ENCODE assay signal across 8 mouse cellular contexts in the genomic region with DNA sequence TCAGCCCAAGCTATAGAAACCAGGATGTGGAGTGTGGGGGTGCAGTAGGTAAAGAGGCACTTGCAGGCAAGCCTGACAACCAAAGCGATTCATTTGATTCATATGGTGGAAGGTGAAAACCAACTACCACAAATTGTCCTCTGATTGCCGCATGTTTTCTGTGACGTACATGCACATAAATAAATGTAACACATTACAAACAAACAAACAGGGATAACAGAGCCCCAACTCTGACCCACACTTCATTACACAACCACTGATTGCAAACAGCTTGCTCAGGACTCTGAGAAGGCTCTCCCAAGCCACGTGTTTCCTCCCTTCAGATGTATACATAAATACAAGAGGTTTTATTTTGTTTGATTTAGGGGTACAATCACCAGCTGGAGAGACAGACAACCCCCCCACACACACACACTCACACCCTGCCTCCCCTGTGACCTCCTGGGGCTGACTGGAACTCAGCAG. TPM values are rescaled to one million over a fixed set of nuclear protein-coding genes. Genes with fewer than 3 reads are reported as not detected.
DNase-seq lines count a peak whose midpoint lies in the region; ATAC-seq and TF ChIP-seq lines count a peak whose summit lies in the region.

No protein-coding gene starts in this region.

- no peaks in the 10 kb centered on the region for H3K27me3 ChIP-seq in lung, postnatal 0 days (replicated peaks; ENCODE audit: insufficient read depth, low read length)
- H3K27me3 ChIP-seq in embryonic facial prominence, embryonic 10.5 days (replicated peaks; ENCODE audit: low read depth, poor library complexity, severe bottlenecking), result peaks cover 12% of the 10 kb centered on the region; the same call in 1 of the 2 replicates
- no peaks in the 10 kb centered on the region for H3K27me3 ChIP-seq in intestine, embryonic 15.5 days (replicated peaks)

- H3K36me3 ChIP-seq in lung, postnatal 0 days (ENCODE audit: insufficient read depth, low read length), result 0 out of 2 replicates have a peak, but pooled peaks cover 4% of the 10 kb centered on the region
- peaks cover 40% of the 10 kb centered on the region for H3K36me3 ChIP-seq in embryonic facial prominence, embryonic 10.5 days (replicated peaks)
- H3K36me3 ChIP-seq in intestine, embryonic 15.5 days, result peaks cover 23% of the 10 kb centered on the region

- TF ChIP-seq CTCF in lung, postnatal 0 days (IDR thresholded peaks at IDR 0.05), result no peak

- H3K4me1 ChIP-seq in lung, postnatal 0 days (ENCODE audit: insufficient read depth, low read depth, low read length), result peaks cover 8% of the 10 kb centered on the region
- H3K4me1 ChIP-seq in embryonic facial prominence, embryonic 10.5 days, result peaks cover 24% of the 10 kb centered on the region
- H3K4me1 ChIP-seq in intestine, embryonic 15.5 days (replicated peaks), result peaks cover 16% of the 10 kb centered on the region

- peak overlapping the region; percentile 87 for H3K27ac ChIP-seq in lung, postnatal 0 days (ENCODE audit: low read length)
- peak overlapping the region; percentile 95 for H3K27ac ChIP-seq in embryonic facial prominence, embryonic 10.5 days (replicated peaks)
- peak overlapping the region; percentile 84; the same call in 1 of the 2 replicates for H3K27ac ChIP-seq in intestine, embryonic 15.5 days

- peak; percentile 47 for ATAC-seq in lung, postnatal 0 days
- ATAC-seq in intestine, embryonic 15.5 days, result peak; percentile 13; the same call in 1 of the 2 replicates

- H3K4me3 ChIP-seq in lung, postnatal 0 days (ENCODE audit: low read depth, low read length), result peak overlapping the region; percentile 92
- peak overlapping the region; percentile 98 for H3K4me3 ChIP-seq in embryonic facial prominence, embryonic 10.5 days
- H3K4me3 ChIP-seq in intestine, embryonic 15.5 days (replicated peaks), result peak overlapping the region; percentile 95

- no peak; the same call in 1 of the 2 replicates for TF ChIP-seq EP300 in lung, postnatal 0 days (IDR thresholded peaks at IDR 0.05)

- peak overlapping the region; percentile 91 for H3K4me2 ChIP-seq in lung, postnatal 0 days (replicated peaks; ENCODE audit: low read depth, low read length)
- peak overlapping the region; percentile 87 for H3K4me2 ChIP-seq in intestine, embryonic 15.5 days (replicated peaks)

- no peaks in the 10 kb centered on the region for H3K9me3 ChIP-seq in lung, postnatal 0 days (ENCODE audit: low read length)
- no peaks in the 10 kb centered on the region for H3K9me3 ChIP-seq in embryonic facial prominence, embryonic 10.5 days
- H3K9me3 ChIP-seq in intestine, embryonic 15.5 days, result no peaks in the 10 kb centered on the region

- 24% methylated on average over 4 of the region's 4 CpGs for WGBS in lung, postnatal 0 days
- 51% methylated on average over 4 of the region's 4 CpGs for WGBS in embryonic facial prominence, embryonic 10.5 days
- WGBS in intestine, embryonic 15.5 days, result 32% methylated on average over 4 of the region's 4 CpGs

- 0 out of 2 replicates have a peak overlapping the region, but pooled peaks have one; percentile 64 for H3K9ac ChIP-seq in lung, postnatal 0 days (replicated peaks; ENCODE audit: low read depth)
- peak overlapping the region; percentile 76 for H3K9ac ChIP-seq in intestine, embryonic 15.5 days

- peak; percentile 83 for DNase-seq in lung, postnatal 0 days (ENCODE audit: low spot score)
- no peak for DNase-seq in lung, postnatal 25 days (ENCODE audit: low spot score)
- no peak for DNase-seq in embryonic facial prominence, embryonic 10.5 days (ENCODE audit: low spot score)
- DNase-seq in naive thymus-derived CD4-positive, alpha-beta T cell, adult 2 months (ENCODE audit: low read depth), result peak; percentile 70
- DNase-seq in urinary bladder, postnatal 36 days (ENCODE audit: low spot score in 2 of 2), result no peak
- DNase-seq in adrenal gland, postnatal 10 days, result no peak
- DNase-seq in retina, postnatal 1 day, result no peak

RNA-seq across cellular contexts. Expression of a gene that starts 1.2 kb away (rescaled TPM):
- polyA plus RNA-seq in lung, postnatal 0 days (2015; fragmentation: Nextera tagmentation; extraction: Ambion mirVana), result 8.5 and 9.6 TPM in 2 replicates
- polyA plus RNA-seq in embryonic facial prominence, embryonic 10.5 days (2016; fragmentation: Nextera tagmentation; extraction: Ambion mirVana), result 20.2 and 21.0 TPM in 2 replicates
- 13.1 and 14.7 TPM in 2 replicates for polyA plus RNA-seq in intestine, embryonic 15.5 days (2015; fragmentation: Nextera tagmentation; extraction: Ambion mirVana)
- 10 to 100 TPM; 56.2 to 93.5 TPM for total RNA-seq in adrenal gland, postnatal 10 days (2021)

RNA-seq across cellular contexts. Expression of a gene that starts 17.7 kb away (rescaled TPM):
- 23.5 and 26.4 TPM in 2 replicates for polyA plus RNA-seq in lung, postnatal 0 days (2015; fragmentation: Nextera tagmentation; extraction: Ambion mirVana)
- 8.2 and 8.4 TPM in 2 replicates for polyA plus RNA-seq in embryonic facial prominence, embryonic 10.5 days (2016; fragmentation: Nextera tagmentation; extraction: Ambion mirVana)
- 11.2 and 11.5 TPM in 2 replicates for polyA plus RNA-seq in intestine, embryonic 15.5 days (2015; fragmentation: Nextera tagmentation; extraction: Ambion mirVana)
- 10 to 100 TPM; 13.2 to 17.1 TPM for total RNA-seq in adrenal gland, postnatal 10 days (2021)

RNA-seq across cellular contexts. Expression of a gene that starts 27.1 kb away (rescaled TPM):
- 8.5 and 9.2 TPM in 2 replicates for polyA plus RNA-seq in lung, postnatal 0 days (2015; fragmentation: Nextera tagmentation; extraction: Ambion mirVana)
- polyA plus RNA-seq in embryonic facial prominence, embryonic 10.5 days (2016; fragmentation: Nextera tagmentation; extraction: Ambion mirVana), result 23.3 and 30.3 TPM in 2 replicates
- polyA plus RNA-seq in intestine, embryonic 15.5 days (2015; fragmentation: Nextera tagmentation; extraction: Ambion mirVana), result 14.7 and 15.4 TPM in 2 replicates
- total RNA-seq in adrenal gland, postnatal 10 days (2021), result 10 to 100 TPM; 45.3 to 54.8 TPM

RNA-seq across cellular contexts. Expression of a gene that starts 29.2 kb away (rescaled TPM):
- 30.3 and 32.9 TPM in 2 replicates for polyA plus RNA-seq in lung, postnatal 0 days (2015; fragmentation: Nextera tagmentation; extraction: Ambion mirVana)
- polyA plus RNA-seq in embryonic facial prominence, embryonic 10.5 days (2016; fragmentation: Nextera tagmentation; extraction: Ambion mirVana), result 51.3 and 53.3 TPM in 2 replicates
- polyA plus RNA-seq in intestine, embryonic 15.5 days (2015; fragmentation: Nextera tagmentation; extraction: Ambion mirVana), result 37.0 and 37.6 TPM in 2 replicates
- 10 to 100 TPM; 40.8 to 44.6 TPM for total RNA-seq in adrenal gland, postnatal 10 days (2021)

RNA-seq across cellular contexts. Expression of a gene that starts 35.2 kb away (rescaled TPM):
- polyA plus RNA-seq in lung, postnatal 0 days (2015; fragmentation: Nextera tagmentation; extraction: Ambion mirVana), result 24.4 and 27.3 TPM in 2 replicates
- polyA plus RNA-seq in embryonic facial prominence, embryonic 10.5 days (2016; fragmentation: Nextera tagmentation; extraction: Ambion mirVana), result 6.0 and 6.3 TPM in 2 replicates
- 9.3 and 10.7 TPM in 2 replicates for polyA plus RNA-seq in intestine, embryonic 15.5 days (2015; fragmentation: Nextera tagmentation; extraction: Ambion mirVana)
- 100 to 1,000 TPM; 113 to 129 TPM for total RNA-seq in adrenal gland, postnatal 10 days (2021)

Comparison
In these comparisons a context has a peak if more than half of its experiments do, and no peak if none do; other contexts are left out.
1. DNase-seq: peak in lung, postnatal 0 days (single experiment) and naive thymus-derived CD4-positive, alpha-beta T cell, adult 2 months (single experiment); none in lung, postnatal 25 days (single experiment), embryonic facial prominence, embryonic 10.5 days (single experiment), urinary bladder, postnatal 36 days (0 of 2), adrenal gland, postnatal 10 days (single experiment) and retina, postnatal 1 day (single experiment).
2. Peak in every context shown above with its lines, with median percentiles within 50 percentile points of each other: H3K27ac ChIP-seq and H3K4me3 ChIP-seq.